Mouse (Mus musculus): ENCODE results near the gene 1110059E24Rik. TPM values are rescaled to one million over a fixed set of nuclear protein-coding genes. Genes with fewer than 3 reads are reported as not detected.

1110059E24Rik gene
- polyA plus RNA-seq, 1 experiment from 2014 or later: 12.8 TPM

GRCm38 (mm10) chr19:21571223-21571980, 81.4 kb downstream of the 1110059E24Rik start:
- Histone ChIP-seq H3K4me3 (replicated peaks) (no peak overlapping the region), H3K27ac (replicated peaks) (no peak overlapping the region), H3K36me3 (replicated peaks) (no peaks in the 10 kb centered on the region), H3K27me3 (no peaks in the 10 kb centered on the region), H3K4me1 (replicated peaks) (peaks cover 17% of the 10 kb centered on the region), H3K9ac (no peak overlapping the region), H3K4me2 (no peak overlapping the region), H3K9me3 (replicated peaks) (no peaks in the 10 kb centered on the region)
- 38% methylated on average over 16 of the region's 16 CpGs for WGBS (ENCODE audit: insufficient replicate concordance)
- ATAC-seq (ENCODE audit: insufficient read depth): no peak

- Histone ChIP-seq H3K27me3 (no peaks in the 10 kb centered on the region), H3K9me3 (replicated peaks) (no peaks in the 10 kb centered on the region), H3K27ac (replicated peaks) (no peak overlapping the region), H3K36me3 (replicated peaks) (no peaks in the 10 kb centered on the region), H3K4me1 (replicated peaks) (peaks cover 23% of the 10 kb centered on the region), H3K4me3 (replicated peaks) (no peak overlapping the region), H3K9ac (no peak overlapping the region), H3K4me2 (no peak overlapping the region)
- 47% methylated on average over 8 of the region's 8 CpGs for WGBS (ENCODE audit: insufficient replicate concordance)
- no peak for ATAC-seq (ENCODE audit: insufficient read depth)
Measured at GRCm38 (mm10) chr19:21570778-21571177, 82.0 kb downstream of the 1110059E24Rik start.

DNA sequence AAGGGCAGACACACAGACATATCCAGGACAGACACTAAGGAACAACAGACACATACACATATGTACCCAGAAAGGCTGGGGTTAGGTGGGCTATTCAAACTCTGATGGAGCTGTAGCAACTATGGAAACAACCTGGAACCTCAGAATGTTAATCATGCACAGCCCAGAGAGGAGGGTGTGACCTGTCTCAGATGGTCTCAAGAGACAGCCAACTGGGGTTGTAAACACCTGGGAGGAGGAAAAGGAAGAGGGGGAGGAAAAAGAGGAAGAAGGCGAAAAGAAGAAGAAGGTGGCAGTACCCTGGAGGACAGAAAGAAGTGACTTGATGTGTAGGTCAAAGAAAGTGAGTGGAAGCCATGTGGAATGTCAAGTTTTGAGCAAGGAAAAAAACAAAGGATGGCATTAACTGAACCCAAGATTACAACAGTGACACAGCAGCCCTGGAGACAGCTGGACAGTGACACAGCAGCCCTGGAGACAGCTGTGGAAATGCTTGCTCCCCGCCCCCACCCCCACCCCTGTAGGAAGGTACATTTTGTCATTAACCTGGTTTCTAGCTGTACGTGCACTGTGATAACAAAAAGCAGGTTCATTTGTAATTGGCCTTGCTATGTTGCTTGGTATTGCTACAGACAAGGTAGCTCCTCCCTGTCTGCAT, 84.1 kb downstream of the 1110059E24Rik start:
- Histone ChIP-seq H3K27ac (replicated peaks) (peak overlapping the region; percentile 61), H3K9me3 (replicated peaks) (no peaks in the 10 kb centered on the region), H3K36me3 (replicated peaks) (no peaks in the 10 kb centered on the region), H3K27me3 (no peaks in the 10 kb centered on the region), H3K4me1 (replicated peaks) (peaks cover 23% of the 10 kb centered on the region), H3K4me3 (replicated peaks) (peak overlapping the region; percentile 42), H3K4me2 (peak overlapping the region; percentile 38), H3K9ac (no peak overlapping the region)
- 27% methylated on average over 3 of the region's 3 CpGs for WGBS (ENCODE audit: insufficient replicate concordance)
- ATAC-seq (ENCODE audit: insufficient read depth): peak; percentile 87

DNA sequence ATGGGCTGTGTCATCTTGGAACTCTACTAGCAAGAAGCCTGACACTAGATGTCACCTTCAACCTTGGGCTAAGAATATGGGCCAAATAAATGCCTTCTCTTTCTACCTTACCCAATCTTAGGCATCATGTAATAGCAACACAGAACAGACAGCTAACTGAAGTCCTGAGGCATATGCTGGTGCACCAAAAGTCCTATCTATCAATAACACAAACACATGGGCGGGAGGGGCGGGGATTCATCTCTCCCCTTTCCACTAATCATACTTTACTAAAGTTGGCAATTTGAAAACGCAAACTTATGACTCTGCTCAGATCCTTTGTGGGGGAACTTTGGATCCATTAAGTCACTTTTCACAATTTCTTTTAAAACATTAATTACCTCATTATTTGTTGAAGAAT, 84.8 kb downstream of the 1110059E24Rik start:
- Histone ChIP-seq H3K9me3 (replicated peaks) (no peaks in the 10 kb centered on the region), H3K4me2 (peak overlapping the region; percentile 16; the same call in 1 of the 2 replicates), H3K4me1 (replicated peaks) (peaks cover 23% of the 10 kb centered on the region), H3K27me3 (no peaks in the 10 kb centered on the region), H3K27ac (replicated peaks) (peak overlapping the region; percentile 30; the same call in 1 of the 2 replicates), H3K9ac (no peak overlapping the region), H3K4me3 (replicated peaks) (peak overlapping the region; percentile 42), H3K36me3 (replicated peaks) (no peaks in the 10 kb centered on the region)
- 38% methylated on average over 3 of the region's 3 CpGs for WGBS (ENCODE audit: insufficient replicate concordance)
- ATAC-seq (ENCODE audit: insufficient read depth): peak; percentile 61

DNA sequence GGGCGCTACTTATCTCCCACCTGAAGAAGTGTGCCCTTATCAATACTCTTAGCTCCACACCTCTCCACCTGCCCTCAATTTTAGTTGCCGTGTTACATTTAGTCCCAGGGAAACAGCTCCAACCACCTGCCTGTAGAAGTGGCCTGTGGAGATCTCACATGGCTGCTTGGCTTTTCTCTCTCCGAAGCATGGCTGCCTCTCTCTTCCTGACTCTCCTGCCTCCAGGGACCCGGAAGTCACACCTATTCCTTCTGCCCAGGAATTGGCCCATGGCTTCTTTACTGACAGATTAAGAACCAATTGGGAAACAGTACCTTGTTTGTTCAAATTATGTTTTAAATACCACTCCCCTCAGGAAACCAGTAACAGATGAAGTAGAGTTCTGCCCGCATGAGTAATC, 86.3 kb downstream of the 1110059E24Rik start:
- Histone ChIP-seq H3K4me1 (replicated peaks) (peaks cover 20% of the 10 kb centered on the region), H3K36me3 (replicated peaks) (no peaks in the 10 kb centered on the region), H3K4me3 (replicated peaks) (no peak overlapping the region), H3K9ac (no peak overlapping the region), H3K27me3 (no peaks in the 10 kb centered on the region), H3K27ac (replicated peaks) (no peak overlapping the region), H3K4me2 (no peak overlapping the region), H3K9me3 (replicated peaks) (no peaks in the 10 kb centered on the region)
- 72% methylated on average over 5 of the region's 5 CpGs for whole genome bisulfite sequencing (ENCODE audit: insufficient replicate concordance)
- ATAC-seq (ENCODE audit: insufficient read depth): no peak

DNA sequence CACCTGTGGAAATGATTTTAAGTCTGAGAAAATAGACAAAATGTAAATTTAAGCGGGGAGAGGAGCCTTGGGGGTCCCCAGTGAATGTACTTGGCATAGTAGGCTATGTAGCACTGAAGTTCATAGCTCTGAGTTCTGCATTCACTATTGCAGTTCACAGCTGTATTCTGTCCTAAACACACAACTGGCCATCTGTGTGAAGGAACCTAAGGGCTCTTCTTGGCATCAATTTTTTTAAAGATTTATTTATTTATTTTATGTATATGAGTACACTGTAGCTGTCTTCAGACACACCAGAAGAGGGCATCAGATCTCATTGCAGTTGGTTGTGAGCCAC, 88.3 kb downstream of the 1110059E24Rik start:
- no peak for ATAC-seq (ENCODE audit: insufficient read depth)
- H3K27me3 ChIP-seq: no peaks in the 10 kb centered on the region
- H3K36me3 ChIP-seq (replicated peaks): no peaks in the 10 kb centered on the region
- WGBS (ENCODE audit: insufficient replicate concordance): 3% methylated on average over 1 of the region's 1 CpGs
- no peak overlapping the region for H3K9ac ChIP-seq
- H3K4me1 ChIP-seq (replicated peaks): peaks cover 17% of the 10 kb centered on the region; the same call in 1 of the 2 replicates
- H3K9me3 ChIP-seq (replicated peaks): no peaks in the 10 kb centered on the region
- H3K4me2 ChIP-seq: no peak overlapping the region
- H3K4me3 ChIP-seq (replicated peaks): no peak overlapping the region
- H3K27ac ChIP-seq (replicated peaks): no peak overlapping the region

DNA sequence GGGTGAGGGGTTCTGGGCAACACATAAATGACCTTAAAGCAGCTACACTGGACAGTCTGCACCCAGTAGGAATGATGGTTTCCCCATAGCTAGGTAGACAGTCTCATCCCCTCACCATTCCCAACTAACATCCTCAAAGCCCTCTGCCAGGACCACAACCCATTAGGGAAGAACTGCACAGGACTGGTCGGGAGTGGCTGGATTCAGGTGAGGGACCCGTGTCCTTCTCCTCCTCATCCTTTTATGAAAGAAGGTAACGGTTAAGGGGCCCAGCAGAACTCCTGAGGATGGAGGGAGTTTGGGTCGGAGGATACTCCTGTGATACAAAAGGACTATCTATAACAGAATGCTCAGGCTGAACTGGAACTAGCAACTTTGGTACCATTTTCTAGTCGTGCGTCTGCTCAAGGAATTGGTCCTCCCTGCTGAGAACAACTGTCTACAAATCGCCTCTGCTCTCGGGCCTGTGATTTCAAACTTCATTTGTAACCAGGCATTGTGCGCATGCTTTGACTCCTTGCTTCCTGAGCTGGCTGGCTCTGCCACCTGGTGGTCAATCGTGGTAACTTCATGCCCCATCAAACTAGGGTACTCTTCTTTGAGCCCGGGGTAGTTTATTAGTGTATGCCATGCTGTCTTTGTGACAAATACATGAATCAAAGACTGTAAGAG, 88.9 kb downstream of the 1110059E24Rik start:
- H3K36me3 ChIP-seq (replicated peaks): no peaks in the 10 kb centered on the region
- no peaks in the 10 kb centered on the region for H3K27me3 ChIP-seq
- H3K9me3 ChIP-seq (replicated peaks): no peaks in the 10 kb centered on the region
- ATAC-seq (ENCODE audit: insufficient read depth): no peak
- no peak overlapping the region for H3K4me2 ChIP-seq
- H3K4me3 ChIP-seq (replicated peaks): no peak overlapping the region
- peaks cover 15% of the 10 kb centered on the region; the same call in 1 of the 2 replicates for H3K4me1 ChIP-seq (replicated peaks)
- no peak overlapping the region for H3K27ac ChIP-seq (replicated peaks)
- 19% methylated on average over 11 of the region's 11 CpGs for WGBS (ENCODE audit: insufficient replicate concordance)
- no peak overlapping the region for H3K9ac ChIP-seq

- no peak overlapping the region for H3K4me3 ChIP-seq (replicated peaks)
- 34% methylated on average over 3 of the region's 3 CpGs for WGBS (ENCODE audit: insufficient replicate concordance)
- no peak overlapping the region for H3K9ac ChIP-seq
- H3K36me3 ChIP-seq (replicated peaks): no peaks in the 10 kb centered on the region
- peaks cover 11% of the 10 kb centered on the region; the same call in 1 of the 2 replicates for H3K4me1 ChIP-seq (replicated peaks)
- ATAC-seq (ENCODE audit: insufficient read depth): no peak
- H3K27ac ChIP-seq (replicated peaks): no peak overlapping the region
- H3K27me3 ChIP-seq: no peaks in the 10 kb centered on the region
- no peak overlapping the region for H3K4me2 ChIP-seq
- no peaks in the 10 kb centered on the region for H3K9me3 ChIP-seq (replicated peaks)
Measured at GRCm38 (mm10) chr19:21562996-21563395, 89.8 kb downstream of the 1110059E24Rik start.

DNA sequence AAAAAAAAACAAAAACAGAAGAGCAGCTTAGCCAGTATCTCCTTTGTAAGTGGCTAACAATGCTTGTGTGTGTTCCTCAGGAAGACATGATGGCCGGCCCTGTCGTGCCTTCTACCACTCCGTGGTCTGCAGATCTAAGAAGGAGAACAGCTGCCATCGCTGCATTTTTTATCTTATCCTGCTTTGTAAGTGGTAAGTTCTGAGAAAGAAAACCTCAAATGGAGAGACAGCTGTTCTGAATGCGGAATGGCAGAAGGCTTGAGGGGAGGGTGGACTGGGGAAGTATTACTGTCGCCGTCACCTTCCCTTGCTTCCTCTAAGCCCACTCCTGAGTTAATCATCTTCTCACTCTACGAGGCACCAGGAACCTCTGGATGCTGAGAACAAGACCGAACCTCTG, 100.0 kb downstream of the 1110059E24Rik start:
- H3K27ac ChIP-seq (replicated peaks): no peak overlapping the region
- no peak for ATAC-seq (ENCODE audit: insufficient read depth)
- no peak overlapping the region for H3K9ac ChIP-seq

DNA sequence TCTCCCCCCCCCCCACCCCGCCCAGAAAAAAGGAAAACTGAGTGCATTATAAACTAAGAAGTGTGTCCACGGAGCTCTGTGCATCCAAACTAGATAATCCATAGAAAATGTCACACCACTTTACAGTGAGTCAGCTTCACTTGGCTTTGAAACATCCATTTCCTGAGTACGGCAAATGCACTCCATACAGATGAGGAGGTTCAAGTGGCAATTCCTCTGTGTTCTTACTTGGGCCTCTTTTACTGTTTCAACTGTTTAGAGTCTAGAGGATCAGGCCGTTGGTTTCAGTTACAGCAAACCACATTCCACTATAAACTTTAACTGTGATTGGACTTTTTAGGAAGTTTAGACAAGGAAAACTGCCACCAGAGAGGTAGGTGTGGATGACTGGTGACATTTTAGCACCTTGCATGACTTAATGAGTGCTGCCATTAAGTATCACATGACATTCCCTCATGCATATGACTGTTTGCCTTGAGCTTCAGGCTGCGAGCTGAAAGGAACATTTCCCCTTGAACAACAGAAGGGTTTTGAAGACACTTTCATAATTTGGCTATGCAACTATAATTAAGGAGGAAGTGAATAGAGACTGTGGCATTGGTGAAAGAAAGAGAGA, 100.7 kb downstream of the 1110059E24Rik start:
- 56% methylated on average over 5 of the region's 5 CpGs for WGBS (ENCODE audit: insufficient replicate concordance)
- H3K9ac ChIP-seq: no peak overlapping the region
- H3K4me3 ChIP-seq (replicated peaks): no peak overlapping the region
- H3K4me2 ChIP-seq: no peak overlapping the region
- no peaks in the 10 kb centered on the region for H3K27me3 ChIP-seq
- H3K4me1 ChIP-seq (replicated peaks): no peaks in the 10 kb centered on the region
- no peaks in the 10 kb centered on the region for H3K9me3 ChIP-seq (replicated peaks)
- no peaks in the 10 kb centered on the region for H3K36me3 ChIP-seq (replicated peaks)
- ATAC-seq (ENCODE audit: insufficient read depth): no peak
- H3K27ac ChIP-seq (replicated peaks): no peak overlapping the region

More for the DNA sequence above, 100.0 kb downstream of the 1110059E24Rik start:
- Histone ChIP-seq H3K4me2 (no peak overlapping the region), H3K9me3 (replicated peaks) (no peaks in the 10 kb centered on the region), H3K36me3 (replicated peaks) (no peaks in the 10 kb centered on the region), H3K4me1 (replicated peaks) (no peaks in the 10 kb centered on the region), H3K27me3 (no peaks in the 10 kb centered on the region), H3K4me3 (replicated peaks) (no peak overlapping the region)
- 43% methylated on average over 9 of the region's 9 CpGs for WGBS (ENCODE audit: insufficient replicate concordance)

DNA sequence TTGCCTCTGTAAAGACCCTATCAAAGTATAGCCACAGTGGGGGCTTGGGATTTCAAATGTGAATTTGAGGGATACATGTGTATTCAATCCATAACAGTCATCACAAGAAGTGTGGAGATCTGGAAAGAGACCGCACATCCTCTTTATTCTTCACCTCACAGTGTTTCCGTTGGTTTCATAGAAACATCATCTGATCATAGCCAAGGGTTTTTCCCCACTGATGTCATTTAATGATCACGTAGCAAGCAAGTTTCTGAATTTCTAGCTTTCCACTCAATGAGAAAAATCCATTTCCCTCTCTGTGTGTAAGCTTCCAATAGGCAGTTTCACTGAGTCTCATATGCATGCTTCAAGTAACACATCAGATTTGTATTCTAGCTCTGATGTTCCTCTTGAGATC, 103.1 kb downstream of the 1110059E24Rik start:
- no peaks in the 10 kb centered on the region for H3K9me3 ChIP-seq (replicated peaks)
- H3K36me3 ChIP-seq (replicated peaks): no peaks in the 10 kb centered on the region
- H3K27ac ChIP-seq (replicated peaks): no peak overlapping the region
- 71% methylated on average over 3 of the region's 3 CpGs for WGBS (ENCODE audit: insufficient replicate concordance)
- no peak for ATAC-seq (ENCODE audit: insufficient read depth)
- no peak overlapping the region for H3K4me2 ChIP-seq
- H3K4me3 ChIP-seq (replicated peaks): no peak overlapping the region
- H3K9ac ChIP-seq: no peak overlapping the region
- no peaks in the 10 kb centered on the region for H3K4me1 ChIP-seq (replicated peaks)
- no peaks in the 10 kb centered on the region for H3K27me3 ChIP-seq

Data from liver, embryonic 15.5 days (tissue).